Mouse (Mus musculus) megakaryocyte-erythroid progenitor cell, adult 5-6 weeks (primary cell): ENCODE results near the gene Tbxa2r. TPM values are rescaled to one million over a fixed set of nuclear protein-coding genes. Genes with fewer than 3 reads are reported as not detected.

Experiments
- ATAC-seq: replicated peaks from 2 replicates; pipeline ENCODE4 v1.8.0; 2016; ENCODE audit warnings: mild to moderate bottlenecking, inconsistent platforms; ENCODE audit not compliant: severe bottlenecking, poor library complexity, low FRiP score, low TSS enrichment
- total RNA-seq, 2 experiments: library from RNA; stranded (forward) in 1 of 2; stranded (reverse) in 1 of 2; fragments of 200-1000, 215-1000 nt in 1 of 2; fragments of >200 nt in 1 of 2; fragmentation: Nextera tagmentation in 1 of 2; gene quantifications; 2 replicates each; pipeline ENCODE4 v1.2.3; 2014 to 2017

Gene Tbxa2r
- total RNA-seq, 2 experiments from 2014 or later: 0.52 to 0.66 TPM

GRCm38 (mm10) chr10:81318589-81319329, 9.8 kb upstream of the Tbxa2r start:
- no peak for ATAC-seq

- no peak for ATAC-seq
Observed at GRCm38 (mm10) chr10:81319330-81319699, 9.2 kb upstream of the Tbxa2r start.

- ATAC-seq: peak; percentile 72; the same call in 1 of the 2 replicates
Observed at GRCm38 (mm10) chr10:81319741-81320549, 8.6 kb upstream of the Tbxa2r start.

GRCm38 (mm10) chr10:81320550-81321347, 7.8 kb upstream of the Tbxa2r start, which contains the start of gene Cactin:
Gene Cactin, plus strand, starts transcription at chr10:81321103.
- ATAC-seq: peak; percentile 75

GRCm38 (mm10) chr10:81321436-81321835, 7.1 kb upstream of the Tbxa2r start:
- no peak for ATAC-seq

GRCm38 (mm10) chr10:81322444-81322843, 6.1 kb upstream of the Tbxa2r start:
- no peak for ATAC-seq

- no peak for ATAC-seq
Observed at GRCm38 (mm10) chr10:81323141-81323775, 5.3 kb upstream of the Tbxa2r start.

GRCm38 (mm10) chr10:81323791-81324530, 4.6 kb upstream of the Tbxa2r start:
- no peak for ATAC-seq

GRCm38 (mm10) chr10:81325176-81325575, 3.4 kb upstream of the Tbxa2r start:
- no peak for ATAC-seq

- no peak for ATAC-seq
Observed at GRCm38 (mm10) chr10:81325781-81326180, 2.8 kb upstream of the Tbxa2r start.

- no peak for ATAC-seq
Observed at GRCm38 (mm10) chr10:81326858-81327257, 1.7 kb upstream of the Tbxa2r start.

GRCm38 (mm10) chr10:81327959-81328358, 572 bp upstream of the Tbxa2r start:
- 0 out of 2 replicates have a peak, but pooled peaks have one; percentile 6 for ATAC-seq

- ATAC-seq: no peak
Observed at GRCm38 (mm10) chr10:81329194-81329975, 854 bp downstream of the Tbxa2r start.

- ATAC-seq: no peak
Observed at GRCm38 (mm10) chr10:81330007-81330406, 1.5 kb downstream of the Tbxa2r start.

GRCm38 (mm10) chr10:81332277-81332676, 3.7 kb downstream of the Tbxa2r start:
- ATAC-seq: no peak

GRCm38 (mm10) chr10:81334324-81334723, 5.8 kb downstream of the Tbxa2r start:
- ATAC-seq: no peak

- no peak for ATAC-seq
Observed at GRCm38 (mm10) chr10:81335393-81336340, 7.1 kb downstream of the Tbxa2r start.
